Mouse (Mus musculus): ENCODE measurements at regions not wholly inside any gene's neighbourhood (a gene's known extent, or its start where the extent isn't known, plus 50 kb on each side); places are given as distances from the start of the nearest gene placed in this dataset.

GRCm38 (mm10) chr15:88120376-88120775, 479.7 kb upstream of the Zdhhc25 start:
- no peak for TF ChIP-seq POLR2A (IDR thresholded peaks at IDR 0.05; ENCODE audit: borderline replicate concordance, extremely low read depth, low read depth, low read length)
- no peak for TF ChIP-seq CTCF (IDR thresholded peaks at IDR 0.05; ENCODE audit: insufficient read depth, low read length)
